Mouse (Mus musculus) stomach, postnatal 0 days (tissue): ENCODE measurements at regions not wholly inside any gene's neighbourhood (a gene's known extent, or its start where the extent isn't known, plus 50 kb on each side); places are given as distances from the start of the nearest gene placed in this dataset.

Source experiments
- ATAC-seq: fragments of 200-750 bp; cut with Nextera tagmentation; 2 replicates; pipeline ENCODE4 v1.8.0; 2017; ENCODE audit not compliant: low FRiP score, low TSS enrichment
- DNase-seq: peaks from one replicate; pipeline ENCODE4 v3.0.0-alpha.2; 2016; ENCODE audit warnings: low spot score
- H3K27ac ChIP-seq: fragments of 300-500 bp; sonication (generic); replicated peaks from 2 replicates; pipeline ENCODE4 v1.5.1; 2014; ENCODE audit warnings: mild to moderate bottlenecking, control low read depth
- H3K27me3 ChIP-seq: fragments of 300-500 bp; sonication (generic); 2 replicates; pipeline ENCODE4 v1.6.1; 2014; ENCODE audit warnings: low read length; ENCODE audit not compliant: control insufficient read depth, insufficient read depth
- H3K36me3 ChIP-seq: fragments of 300-500 bp; sonication (generic); 2 replicates; pipeline ENCODE4 v1.6.1; 2014; ENCODE audit warnings: low read length, mixed read lengths; ENCODE audit not compliant: control insufficient read depth, insufficient read depth
- H3K4me1 ChIP-seq: fragments of 300-500 bp; sonication (generic); replicated peaks from 2 replicates; pipeline ENCODE4 v1.6.1; 2014; ENCODE audit warnings: antibody characterized with exemption; ENCODE audit not compliant: control insufficient read depth, insufficient read depth
- H3K4me2 ChIP-seq: fragments of 300-500 bp; sonication (generic); replicated peaks from 2 replicates; pipeline ENCODE4 v1.6.1; 2014; ENCODE audit warnings: low read depth, mild to moderate bottlenecking, control low read depth, moderate library complexity
- H3K4me3 ChIP-seq: fragments of 300-500 bp; sonication (generic); 2 replicates; pipeline ENCODE4 v1.5.1; 2014; ENCODE audit warnings: low read depth, low read length, control low read depth
- H3K9ac ChIP-seq: fragments of 300-500 bp; sonication (generic); 2 replicates; pipeline ENCODE4 v1.6.1; 2014; ENCODE audit warnings: mild to moderate bottlenecking, low read length, control low read depth, mixed read lengths
- H3K9me3 ChIP-seq: fragments of 300-500 bp; sonication (generic); 2 replicates; pipeline ENCODE4 v1.6.1; 2016; ENCODE audit warnings: low read length; ENCODE audit not compliant: control insufficient read depth
- CTCF ChIP-seq: IDR thresholded peaks from 2 replicates; pipeline ENCODE4 v1.5.1; 2016; ENCODE audit warnings: antibody characterized with exemption, low read depth, mild to moderate bottlenecking, moderate library complexity
- EP300 ChIP-seq: optimal IDR thresholded peaks from 2 replicates; pipeline ENCODE3; 2016; ENCODE audit warnings: antibody characterized with exemption
- WGBS: fragments of 180-500 bp; shearing (Covaris S2); extraction: QIAGEN DNeasy Blood & Tissue Kit; methylation state at CpG from one replicate; pipeline ENCODE4 v1.1.7; 2014; 5-methylcytosine and 5-hydroxymethylcytosine counted together

DNA sequence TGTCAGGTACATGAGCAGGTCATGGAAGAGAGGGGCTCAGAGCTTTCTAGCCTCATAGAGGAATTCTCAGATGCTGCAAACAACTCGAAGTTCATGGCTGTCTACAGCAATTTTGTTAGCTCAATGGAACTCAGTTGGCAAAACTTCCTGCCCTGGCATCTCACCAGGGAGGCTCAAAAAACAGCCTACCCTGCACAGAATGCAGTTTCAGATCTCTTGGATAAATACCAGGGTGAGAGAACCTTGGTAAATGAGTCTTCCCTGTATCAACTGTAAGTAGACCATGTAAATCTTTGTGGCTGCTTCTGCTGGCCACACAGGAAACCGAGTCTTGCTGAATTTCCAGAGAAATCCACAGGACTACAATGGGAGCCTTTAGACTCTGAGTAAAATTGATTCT lies 101.1 kb upstream of the Rapgef5 start:
- ATAC-seq, result no peak
- no peaks in the 10 kb centered on the region for H3K4me1 ChIP-seq
- no peak overlapping the region for H3K4me3 ChIP-seq
- H3K9me3 ChIP-seq, result no peaks in the 10 kb centered on the region
- no peaks in the 10 kb centered on the region for H3K27me3 ChIP-seq
- DNase-seq, result no peak
- H3K36me3 ChIP-seq, result no peaks in the 10 kb centered on the region
- WGBS, result 70% methylated on average over 2 of the region's 2 CpGs
- TF ChIP-seq EP300 (no peak), CTCF (no peak)
- H3K27ac ChIP-seq, result no peak overlapping the region
- H3K4me2 ChIP-seq, result no peak overlapping the region
- no peak overlapping the region for H3K9ac ChIP-seq

DNA sequence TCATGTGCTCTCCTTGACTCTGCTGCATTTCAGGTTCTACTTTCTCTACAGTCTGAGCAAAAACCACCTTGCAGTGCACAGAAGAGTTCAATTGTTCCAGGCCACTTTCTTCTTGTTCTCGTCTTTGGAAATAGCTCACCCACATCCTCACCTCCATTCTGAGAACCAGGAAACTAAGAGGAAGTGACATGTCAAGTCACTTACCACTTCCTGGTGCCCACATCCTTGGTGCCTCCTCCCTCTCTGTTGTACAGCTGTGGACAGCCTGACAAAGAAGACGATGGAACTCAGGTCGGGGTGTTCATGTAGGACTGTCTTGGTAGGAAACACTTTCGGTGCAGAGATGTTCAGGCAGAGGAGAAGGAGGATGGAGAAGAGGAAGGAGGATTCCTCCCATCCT lies 98.3 kb upstream of the Rapgef5 start:
- Histone ChIP-seq H3K4me1 (no peaks in the 10 kb centered on the region), H3K27ac (no peak overlapping the region), H3K36me3 (no peaks in the 10 kb centered on the region), H3K9me3 (no peaks in the 10 kb centered on the region), H3K4me2 (no peak overlapping the region), H3K9ac (no peak overlapping the region), H3K27me3 (no peaks in the 10 kb centered on the region), H3K4me3 (no peak overlapping the region)
- WGBS, result 79% methylated on average over 4 of the region's 4 CpGs
- no peak for ATAC-seq
- no peak for DNase-seq
- no peak for TF ChIP-seq CTCF
- TF ChIP-seq EP300, result no peak

DNA sequence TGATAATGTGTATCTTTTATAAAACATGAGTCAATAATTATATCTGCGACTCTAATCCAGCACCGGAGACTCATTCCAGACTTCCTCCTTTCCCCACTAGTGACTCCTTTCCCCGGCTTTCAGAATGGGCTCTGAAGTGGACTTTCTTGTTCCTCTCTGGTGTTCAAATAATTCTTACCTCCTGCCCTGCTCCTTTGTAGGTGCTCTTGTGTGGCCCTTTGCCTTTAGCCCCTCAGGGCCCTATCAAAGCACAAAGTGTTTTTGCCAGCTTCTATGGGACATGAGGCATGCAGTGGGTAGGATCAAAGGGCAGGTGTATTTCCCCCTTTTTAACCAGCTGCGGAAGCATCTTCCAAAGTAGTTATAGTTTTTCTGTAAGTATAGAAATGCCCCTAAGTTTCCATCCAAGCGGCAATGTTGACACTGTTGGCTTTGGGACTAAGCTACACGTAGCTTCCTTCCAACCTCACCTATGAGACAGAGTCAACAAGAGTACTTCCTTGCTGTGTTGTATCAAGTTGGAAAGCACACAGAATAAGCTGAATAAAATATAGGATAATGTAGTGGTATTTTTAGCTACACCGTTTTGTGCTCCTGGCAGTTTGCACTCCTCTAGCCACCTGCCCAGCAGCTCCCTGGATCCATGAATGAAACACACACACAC lies 93.8 kb upstream of the Rapgef5 start:
- WGBS, result 63% methylated on average over 7 of the region's 7 CpGs
- H3K36me3 ChIP-seq, result no peaks in the 10 kb centered on the region
- H3K27ac ChIP-seq, result no peak overlapping the region
- no peak for TF ChIP-seq CTCF
- TF ChIP-seq EP300, result no peak
- H3K4me1 ChIP-seq, result no peaks in the 10 kb centered on the region
- H3K9ac ChIP-seq, result no peak overlapping the region
- DNase-seq (no peak), ATAC-seq (peak; percentile 73; the same call in 1 of the 2 replicates)
- H3K4me2 ChIP-seq, result no peak overlapping the region
- no peaks in the 10 kb centered on the region for H3K9me3 ChIP-seq
- no peaks in the 10 kb centered on the region for H3K27me3 ChIP-seq
- H3K4me3 ChIP-seq, result no peak overlapping the region

DNA sequence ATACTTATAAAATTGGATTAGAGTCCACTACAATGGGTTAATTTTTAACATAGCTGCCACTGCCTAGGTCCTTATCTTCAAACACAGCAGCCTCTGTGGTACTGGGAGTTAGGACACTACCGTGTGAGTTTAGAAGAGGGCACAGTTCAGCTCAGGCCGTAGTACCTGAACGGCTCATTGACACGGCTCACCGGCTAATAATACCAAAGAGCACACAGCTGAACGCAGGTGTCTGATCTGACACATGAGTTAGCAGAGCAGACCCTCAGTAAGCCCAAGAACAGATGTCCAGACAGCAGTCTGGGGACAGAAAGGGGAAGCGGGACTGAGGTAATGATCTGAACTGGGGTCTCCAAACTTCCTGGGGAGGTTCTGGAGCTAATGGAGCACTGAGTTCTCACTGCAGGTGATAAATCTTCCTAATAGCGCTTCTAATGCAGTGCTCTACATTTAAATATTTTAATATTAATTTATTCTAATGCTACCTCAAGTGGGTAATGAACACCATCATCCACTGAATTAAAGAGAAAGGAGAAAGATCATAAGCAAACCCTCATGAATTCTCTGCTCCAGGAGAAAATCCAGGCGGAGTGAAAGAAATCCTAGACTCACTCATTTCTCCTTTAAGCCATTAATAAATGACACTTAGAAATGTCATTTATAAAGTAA lies 90.8 kb upstream of the Rapgef5 start:
- Histone ChIP-seq H3K4me3 (no peak overlapping the region), H3K27me3 (no peaks in the 10 kb centered on the region), H3K4me2 (no peak overlapping the region), H3K9me3 (no peaks in the 10 kb centered on the region), H3K9ac (no peak overlapping the region), H3K36me3 (no peaks in the 10 kb centered on the region), H3K4me1 (no peaks in the 10 kb centered on the region), H3K27ac (no peak overlapping the region)
- TF ChIP-seq EP300 (no peak), CTCF (no peak)
- WGBS, result 69% methylated on average over 9 of the region's 9 CpGs
- no peak for ATAC-seq
- DNase-seq, result no peak

DNA sequence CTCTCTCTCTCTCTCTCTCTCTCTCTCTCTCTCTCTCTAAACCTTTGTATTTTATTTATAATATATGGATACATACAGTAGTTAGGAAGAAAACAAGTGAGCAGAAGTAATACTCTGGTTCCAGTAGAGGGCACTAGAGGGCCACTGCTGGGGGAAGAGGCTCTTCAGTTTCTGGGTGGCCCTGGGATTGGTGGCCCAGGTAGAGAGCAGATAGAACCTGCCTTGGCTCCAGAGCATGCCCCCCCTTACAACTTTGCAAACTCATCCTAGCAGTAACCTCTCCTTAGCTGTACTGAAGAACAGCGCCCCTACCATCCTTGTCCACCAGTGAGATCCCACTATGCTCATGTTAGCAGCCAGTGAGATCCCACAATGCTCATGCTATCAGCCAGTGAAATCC lies 88.8 kb upstream of the Rapgef5 start:
- WGBS, result 70% methylated on average over 1 of the region's 1 CpGs
- H3K36me3 ChIP-seq, result no peaks in the 10 kb centered on the region
- no peak for TF ChIP-seq EP300
- TF ChIP-seq CTCF, result peak; percentile 85
- H3K27ac ChIP-seq, result no peak overlapping the region
- no peaks in the 10 kb centered on the region for H3K4me1 ChIP-seq
- H3K4me2 ChIP-seq, result no peak overlapping the region
- DNase-seq, result peak; percentile 62
- no peak overlapping the region for H3K9ac ChIP-seq
- H3K9me3 ChIP-seq, result no peaks in the 10 kb centered on the region
- ATAC-seq, result peak; percentile 33; the same call in 1 of the 2 replicates
- H3K27me3 ChIP-seq, result no peaks in the 10 kb centered on the region
- no peak overlapping the region for H3K4me3 ChIP-seq

DNA sequence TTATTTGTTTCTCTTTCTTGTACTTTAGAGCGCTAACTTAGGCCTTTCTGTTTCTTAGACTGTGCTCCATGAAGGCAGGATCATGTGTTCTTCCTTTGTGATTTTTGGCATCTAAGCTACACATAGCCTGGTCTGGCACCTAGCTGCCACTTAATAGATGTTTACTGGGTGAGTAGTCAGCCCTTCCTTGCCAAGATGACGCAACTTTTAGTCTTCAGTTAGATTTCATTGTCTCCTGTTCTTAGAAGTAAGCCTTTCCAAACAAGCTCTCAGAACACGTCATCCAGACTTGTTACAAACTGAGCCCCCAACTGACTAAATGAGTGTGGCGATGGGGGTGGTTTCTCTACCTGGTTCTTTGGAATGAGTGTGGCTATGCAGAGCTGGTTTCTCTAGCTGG lies 85.4 kb upstream of the Rapgef5 start:
- Histone ChIP-seq H3K4me3 (no peak overlapping the region), H3K27me3 (no peaks in the 10 kb centered on the region), H3K9me3 (no peaks in the 10 kb centered on the region), H3K4me1 (no peaks in the 10 kb centered on the region), H3K9ac (no peak overlapping the region), H3K36me3 (no peaks in the 10 kb centered on the region), H3K27ac (no peak overlapping the region), H3K4me2 (no peak overlapping the region)
- 70% methylated on average over 4 of the region's 4 CpGs for WGBS
- no peak for TF ChIP-seq EP300
- TF ChIP-seq CTCF, result no peak
- no peak for DNase-seq
- ATAC-seq, result peak; percentile 18; the same call in 1 of the 2 replicates
